Mouse (Mus musculus): Measurements from ENCODE around the gene Nt5c2. TPM values are rescaled to one million over a fixed set of nuclear protein-coding genes. Genes with fewer than 3 reads are reported as not detected.
"Not testable (repeated sequence)": the region's sequence is repeated elsewhere in the genome, so short reads cannot be mapped to it uniquely, and the experiment has no call there.

The Nt5c2 gene
- polyA plus RNA-seq, 1 experiment from 2014 or later, result 61.0 TPM

DNA sequence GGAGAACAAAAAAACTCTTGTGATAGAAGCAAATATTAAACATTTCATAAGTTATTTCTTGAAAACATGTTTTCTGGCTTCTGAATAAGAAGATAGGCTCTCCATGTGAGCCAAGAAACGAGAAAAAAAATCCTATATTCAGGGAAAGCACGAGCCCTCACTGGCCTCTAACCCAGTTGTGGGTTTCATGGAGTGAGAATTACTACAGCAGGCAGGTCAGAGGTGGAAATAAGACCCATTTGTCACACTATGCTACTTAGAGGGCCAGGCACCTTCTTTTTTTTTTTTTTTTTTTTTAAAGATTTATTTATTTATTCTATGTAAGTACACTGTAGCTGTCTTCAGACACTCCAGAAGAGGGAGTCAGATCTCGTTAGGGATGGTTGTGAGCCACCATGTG lies 14.6 kb downstream of the Nt5c2 start:
- H3K27me3 ChIP-seq; H3K9me3 ChIP-seq (replicated peaks); H3K36me3 ChIP-seq; H3K4me2 ChIP-seq; H3K9ac ChIP-seq; H3K4me3 ChIP-seq (replicated peaks); ATAC-seq (ENCODE audit: low read depth); DNase-seq: not testable (repeated sequence)
- 74% methylated on average over 2 of the region's 3 CpGs for WGBS (ENCODE audit: insufficient replicate concordance)
- peaks cover 18% of the 10 kb centered on the region for H3K4me1 ChIP-seq (replicated peaks)
- H3K27ac ChIP-seq, result 0 out of 2 replicates have a peak overlapping the region, but pooled peaks have one; percentile 81

DNA sequence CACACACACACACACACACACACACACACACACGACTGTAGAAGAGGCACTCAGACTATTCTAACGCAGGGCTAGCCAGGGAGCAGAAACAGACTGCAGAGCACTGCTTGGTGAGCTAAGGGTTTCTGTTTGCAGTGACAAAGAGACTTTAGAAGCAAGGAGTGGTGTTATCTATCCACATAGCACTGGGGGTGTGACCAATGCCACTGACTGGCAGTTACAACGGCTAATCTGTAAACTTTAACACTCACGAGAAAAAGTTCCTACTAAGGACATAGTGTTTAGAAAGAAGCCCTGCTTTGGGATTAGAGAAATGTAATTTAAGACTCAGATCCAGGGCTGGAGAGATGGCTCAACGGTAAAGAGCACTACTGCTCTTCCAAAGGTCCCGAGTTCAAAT lies 15.2 kb downstream of the Nt5c2 start:
- Histone ChIP-seq H3K9me3 (replicated peaks) (no peaks in the 10 kb centered on the region), H3K4me1 (replicated peaks) (peaks cover 18% of the 10 kb centered on the region), H3K9ac (no peak overlapping the region), H3K27ac (peak overlapping the region; percentile 81), H3K36me3 (no peaks in the 10 kb centered on the region), H3K27me3 (no peaks in the 10 kb centered on the region), H3K4me2 (peak overlapping the region; percentile 43), H3K4me3 (replicated peaks) (no peak overlapping the region)
- ATAC-seq (ENCODE audit: low read depth), result peak; percentile 94
- 26% methylated on average over 6 of the region's 6 CpGs for WGBS (ENCODE audit: insufficient replicate concordance)
- DNase-seq, result peak; percentile 53

DNA sequence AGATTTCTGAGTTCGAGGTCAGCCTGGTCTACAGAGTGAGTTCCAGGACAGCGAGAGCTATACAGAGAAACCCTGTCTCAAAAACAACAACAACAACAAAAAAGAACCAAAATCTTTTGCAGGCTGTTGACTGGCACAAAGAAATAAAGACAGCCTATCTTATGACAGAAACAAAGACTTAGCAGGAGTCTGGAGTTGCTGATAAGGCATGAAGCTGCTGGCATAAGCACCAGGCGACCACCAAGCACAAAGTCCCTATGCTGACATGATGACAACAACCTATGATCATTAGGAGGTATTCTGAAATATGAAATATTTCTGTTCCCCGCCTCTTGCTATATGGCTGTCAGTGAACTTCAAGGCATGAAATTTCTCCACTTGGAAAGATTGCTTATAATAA lies 16.0 kb downstream of the Nt5c2 start:
- 34% methylated on average over 4 of the region's 4 CpGs for WGBS (ENCODE audit: insufficient replicate concordance)
- DNase-seq (no peak), ATAC-seq (ENCODE audit: low read depth) (peak; percentile 47)
- Histone ChIP-seq H3K4me3 (replicated peaks) (no peak overlapping the region), H3K9me3 (replicated peaks) (no peaks in the 10 kb centered on the region), H3K4me1 (replicated peaks) (peaks cover 18% of the 10 kb centered on the region), H3K4me2 (peak overlapping the region; percentile 43), H3K9ac (no peak overlapping the region), H3K36me3 (no peaks in the 10 kb centered on the region), H3K27ac (peak overlapping the region; percentile 81), H3K27me3 (no peaks in the 10 kb centered on the region)

DNA sequence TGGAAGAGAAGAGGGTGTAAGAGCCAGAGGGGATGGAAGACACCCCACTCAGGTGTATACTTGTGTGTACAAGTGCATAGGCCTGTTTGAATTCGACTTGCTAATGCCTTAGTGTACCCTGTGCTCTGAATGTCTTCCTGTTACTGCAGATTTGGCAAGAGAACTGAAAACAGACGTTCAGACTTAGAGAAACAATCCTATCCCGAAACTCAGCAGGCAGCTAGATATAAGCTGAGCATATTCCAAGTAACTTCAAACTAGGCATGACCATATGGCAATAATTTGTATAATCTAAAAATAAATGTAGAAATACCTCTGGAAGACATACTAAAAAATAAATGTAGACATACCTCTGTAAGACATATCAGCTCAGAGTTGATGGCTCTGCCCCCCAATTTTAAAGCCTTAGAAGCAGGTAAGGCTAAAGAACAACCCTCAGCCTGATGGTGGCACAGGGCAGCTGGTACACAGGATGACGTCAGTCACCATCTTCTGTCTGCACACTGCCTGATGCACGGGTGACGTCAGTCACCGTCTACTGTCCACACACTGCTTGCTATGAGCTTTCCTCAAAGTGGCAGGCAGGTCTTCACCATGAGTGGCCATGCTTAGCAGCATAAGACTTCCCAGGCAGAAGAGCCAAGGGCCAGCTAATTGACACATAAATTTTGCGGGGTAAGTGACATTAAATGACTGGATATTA lies 16.6 kb downstream of the Nt5c2 start:
- ATAC-seq (ENCODE audit: low read depth), result no peak

DNA sequence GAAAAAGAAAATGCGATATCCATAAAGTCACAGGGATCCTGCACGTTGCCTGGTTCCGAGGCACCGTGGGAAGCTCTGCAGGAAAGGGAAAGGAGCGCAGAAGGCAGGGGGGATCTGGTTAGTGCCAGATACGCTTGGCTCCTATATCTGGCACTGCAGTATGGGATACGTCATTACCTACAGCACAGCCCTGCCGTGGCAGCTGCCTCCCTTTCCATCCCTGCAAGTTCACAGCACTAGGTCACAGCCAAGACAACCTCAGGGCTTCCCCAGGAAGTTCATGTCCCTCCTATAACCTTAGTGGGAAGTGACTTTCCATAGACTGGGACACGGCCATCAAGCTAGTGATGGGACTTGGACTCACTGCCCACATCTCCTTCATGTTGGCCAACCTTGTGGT lies 18.9 kb downstream of the Nt5c2 start:
- no peaks in the 10 kb centered on the region for H3K9me3 ChIP-seq (replicated peaks)
- 71% methylated on average over 9 of the region's 9 CpGs for WGBS (ENCODE audit: insufficient replicate concordance)
- ATAC-seq (ENCODE audit: low read depth), result no peak

More for the DNA sequence above, 16.6 kb downstream of the Nt5c2 start:
- Histone ChIP-seq H3K27ac (peak overlapping the region; percentile 81), H3K9me3 (replicated peaks) (no peaks in the 10 kb centered on the region), H3K36me3 (no peaks in the 10 kb centered on the region), H3K9ac (no peak overlapping the region), H3K4me3 (replicated peaks) (no peak overlapping the region), H3K4me2 (peak overlapping the region; percentile 43), H3K4me1 (replicated peaks) (peaks cover 18% of the 10 kb centered on the region), H3K27me3 (no peaks in the 10 kb centered on the region)
- no peak for DNase-seq
- WGBS (ENCODE audit: insufficient replicate concordance), result 56% methylated on average over 8 of the region's 8 CpGs

DNA sequence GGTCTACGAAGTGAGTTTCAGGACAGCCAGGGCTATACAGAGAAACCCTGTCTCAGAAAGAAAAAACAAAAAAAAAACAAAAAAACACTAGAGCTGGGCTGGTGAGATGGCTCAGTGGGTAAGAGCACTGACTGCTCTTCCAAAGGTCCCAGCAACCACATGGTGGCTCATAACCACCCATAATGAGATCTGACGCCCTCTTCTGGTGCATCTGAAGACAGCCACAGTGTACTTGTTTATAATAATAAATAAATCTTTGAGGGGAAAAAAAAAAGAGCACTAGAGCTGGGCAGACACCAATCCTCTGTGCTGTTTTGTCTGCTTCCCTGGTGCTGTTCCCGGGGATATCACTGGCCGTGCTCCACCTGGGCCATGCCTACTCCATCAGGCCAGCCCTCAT lies 22.6 kb downstream of the Nt5c2 start:
- not testable (repeated sequence) for ATAC-seq (ENCODE audit: low read depth); H3K27me3 ChIP-seq; H3K27ac ChIP-seq; H3K9ac ChIP-seq; H3K4me2 ChIP-seq; DNase-seq; H3K36me3 ChIP-seq; H3K9me3 ChIP-seq (replicated peaks); H3K4me3 ChIP-seq (replicated peaks)
- H3K4me1 ChIP-seq (replicated peaks), result peaks cover 34% of the 10 kb centered on the region
- 65% methylated on average over 4 of the region's 4 CpGs for WGBS (ENCODE audit: insufficient replicate concordance)

More for the DNA sequence above, 18.9 kb downstream of the Nt5c2 start:
- Histone ChIP-seq H3K4me3 (replicated peaks) (no peak overlapping the region), H3K36me3 (no peaks in the 10 kb centered on the region), H3K4me1 (replicated peaks) (peaks cover 18% of the 10 kb centered on the region), H3K4me2 (no peak overlapping the region), H3K9ac (no peak overlapping the region), H3K27ac (no peak overlapping the region), H3K27me3 (no peaks in the 10 kb centered on the region)
- no peak for DNase-seq

DNA sequence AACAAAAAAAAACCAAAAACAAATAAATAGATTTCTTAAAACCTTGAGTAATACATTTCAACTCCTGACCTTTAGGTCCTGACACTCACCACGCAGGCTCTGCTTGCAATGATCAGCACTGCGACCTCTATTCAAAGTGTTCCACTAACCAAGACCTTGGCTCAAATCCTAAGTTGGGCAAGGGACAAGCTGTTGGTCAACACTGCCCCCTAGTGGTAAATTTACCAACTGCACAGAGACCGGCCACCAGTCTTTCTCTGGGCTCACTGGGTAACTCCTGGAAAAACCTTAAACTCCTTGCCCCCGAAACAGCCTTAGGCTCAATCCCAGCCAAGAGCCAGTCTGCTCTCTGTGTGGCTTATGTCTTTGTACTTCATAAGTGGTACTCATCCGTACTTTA lies 23.8 kb downstream of the Nt5c2 start:
- no peak overlapping the region for H3K27ac ChIP-seq
- H3K9ac ChIP-seq, result no peak overlapping the region
- H3K4me2 ChIP-seq, result no peak overlapping the region
- 6% methylated on average over 5 of the region's 5 CpGs for WGBS (ENCODE audit: insufficient replicate concordance)
- H3K36me3 ChIP-seq, result no peaks in the 10 kb centered on the region
- ATAC-seq (ENCODE audit: low read depth) (no peak), DNase-seq (peak; percentile 78)
- H3K4me3 ChIP-seq (replicated peaks), result no peak overlapping the region
- H3K9me3 ChIP-seq (replicated peaks), result no peaks in the 10 kb centered on the region
- H3K4me1 ChIP-seq (replicated peaks), result peaks cover 45% of the 10 kb centered on the region
- no peaks in the 10 kb centered on the region for H3K27me3 ChIP-seq

DNA sequence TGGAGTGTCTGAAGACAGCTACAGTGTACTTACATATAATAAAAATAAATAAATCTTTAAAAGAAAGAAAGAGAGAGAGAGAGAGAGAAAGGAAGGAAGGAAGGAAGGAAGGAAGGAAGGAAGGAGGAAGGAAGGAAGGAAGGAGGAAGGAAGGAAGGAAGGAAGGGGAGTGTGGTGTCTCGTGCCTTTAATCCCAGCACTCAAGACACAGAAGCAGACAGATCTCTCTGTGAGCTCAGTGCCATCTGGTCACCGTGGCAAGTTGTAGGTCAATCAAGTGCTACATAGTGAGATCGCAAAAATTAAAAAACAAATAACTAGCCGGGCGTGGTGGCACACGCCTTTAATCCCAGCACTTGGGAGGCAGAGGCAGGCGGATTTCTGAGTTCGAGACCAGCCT lies 24.3 kb downstream of the Nt5c2 start:
- H3K4me2 ChIP-seq; H3K36me3 ChIP-seq; H3K27me3 ChIP-seq; H3K27ac ChIP-seq; H3K9me3 ChIP-seq (replicated peaks); DNase-seq; H3K4me3 ChIP-seq (replicated peaks); H3K9ac ChIP-seq; ATAC-seq (ENCODE audit: low read depth): not testable (repeated sequence)
- WGBS (ENCODE audit: insufficient replicate concordance), result 69% methylated on average over 8 of the region's 8 CpGs
- peaks cover 50% of the 10 kb centered on the region for H3K4me1 ChIP-seq (replicated peaks)

DNA sequence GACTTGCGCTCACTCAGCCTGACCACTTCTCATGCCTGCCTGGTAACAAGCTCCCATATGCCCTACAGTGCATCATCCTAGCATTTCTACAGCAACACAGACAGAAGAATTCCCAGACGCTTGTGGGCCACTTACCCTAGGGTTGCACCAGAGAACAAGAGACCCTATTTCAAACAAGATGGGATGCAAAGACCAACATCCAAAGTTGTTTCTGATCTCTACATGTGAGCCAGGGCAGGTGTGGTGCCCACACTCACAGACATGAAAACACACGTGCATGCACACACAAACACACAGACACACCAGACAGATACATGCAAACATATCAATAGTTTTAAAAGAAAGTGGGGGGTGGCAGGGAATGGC lies 24.8 kb downstream of the Nt5c2 start:
- Histone ChIP-seq H3K4me2 (peak overlapping the region; percentile 35), H3K27ac (peak overlapping the region; percentile 97), H3K27me3 (no peaks in the 10 kb centered on the region), H3K9ac (peak overlapping the region; percentile 37), H3K4me1 (replicated peaks) (peaks cover 55% of the 10 kb centered on the region), H3K4me3 (replicated peaks) (no peak overlapping the region), H3K36me3 (no peaks in the 10 kb centered on the region), H3K9me3 (replicated peaks) (no peaks in the 10 kb centered on the region)
- DNase-seq, result no peak
- WGBS (ENCODE audit: insufficient replicate concordance), result 79% methylated on average over 3 of the region's 3 CpGs
- no peak for ATAC-seq (ENCODE audit: low read depth)

DNA sequence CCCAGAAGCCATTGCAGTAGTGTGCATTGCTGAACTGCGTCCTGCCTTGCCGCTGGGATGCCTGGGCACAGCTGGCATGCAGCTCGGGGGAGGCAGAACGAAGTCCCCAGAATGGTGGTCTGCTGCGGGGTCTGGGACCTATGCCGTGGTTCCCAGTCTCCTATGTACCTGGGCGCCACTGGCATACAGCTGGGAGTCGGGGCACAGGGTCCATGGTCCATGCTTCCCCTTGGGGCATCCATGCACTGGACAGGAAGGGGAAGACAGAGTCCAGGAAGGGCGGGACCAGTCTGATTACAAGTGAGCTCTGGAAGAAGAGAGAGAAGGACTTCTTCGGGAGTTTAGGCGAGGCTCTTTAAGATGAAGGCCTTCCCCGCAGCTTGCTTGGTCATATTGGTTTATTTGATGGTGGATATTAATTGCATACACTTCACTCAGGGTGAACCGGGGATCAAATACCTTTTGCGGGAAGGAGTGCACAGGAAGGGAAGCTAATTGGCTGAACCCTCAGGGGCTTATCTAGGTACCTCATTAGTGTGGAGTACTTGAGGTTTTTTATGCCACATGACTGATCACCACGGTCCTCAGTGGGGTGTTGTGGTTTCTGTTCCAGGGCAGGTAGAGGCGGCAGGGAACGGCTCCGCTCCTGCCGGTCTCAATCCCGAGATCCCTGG lies 25.3 kb downstream of the Nt5c2 start:
- Histone ChIP-seq H3K27ac (peak overlapping the region; percentile 97), H3K4me2 (peak overlapping the region; percentile 35), H3K4me3 (replicated peaks) (no peak overlapping the region), H3K36me3 (no peaks in the 10 kb centered on the region), H3K4me1 (replicated peaks) (peaks cover 60% of the 10 kb centered on the region), H3K9me3 (replicated peaks) (no peaks in the 10 kb centered on the region), H3K9ac (peak overlapping the region; percentile 37), H3K27me3 (no peaks in the 10 kb centered on the region)
- ATAC-seq (ENCODE audit: low read depth), result no peak
- no peak for DNase-seq
- WGBS (ENCODE audit: insufficient replicate concordance), result 53% methylated on average over 20 of the region's 20 CpGs

DNA sequence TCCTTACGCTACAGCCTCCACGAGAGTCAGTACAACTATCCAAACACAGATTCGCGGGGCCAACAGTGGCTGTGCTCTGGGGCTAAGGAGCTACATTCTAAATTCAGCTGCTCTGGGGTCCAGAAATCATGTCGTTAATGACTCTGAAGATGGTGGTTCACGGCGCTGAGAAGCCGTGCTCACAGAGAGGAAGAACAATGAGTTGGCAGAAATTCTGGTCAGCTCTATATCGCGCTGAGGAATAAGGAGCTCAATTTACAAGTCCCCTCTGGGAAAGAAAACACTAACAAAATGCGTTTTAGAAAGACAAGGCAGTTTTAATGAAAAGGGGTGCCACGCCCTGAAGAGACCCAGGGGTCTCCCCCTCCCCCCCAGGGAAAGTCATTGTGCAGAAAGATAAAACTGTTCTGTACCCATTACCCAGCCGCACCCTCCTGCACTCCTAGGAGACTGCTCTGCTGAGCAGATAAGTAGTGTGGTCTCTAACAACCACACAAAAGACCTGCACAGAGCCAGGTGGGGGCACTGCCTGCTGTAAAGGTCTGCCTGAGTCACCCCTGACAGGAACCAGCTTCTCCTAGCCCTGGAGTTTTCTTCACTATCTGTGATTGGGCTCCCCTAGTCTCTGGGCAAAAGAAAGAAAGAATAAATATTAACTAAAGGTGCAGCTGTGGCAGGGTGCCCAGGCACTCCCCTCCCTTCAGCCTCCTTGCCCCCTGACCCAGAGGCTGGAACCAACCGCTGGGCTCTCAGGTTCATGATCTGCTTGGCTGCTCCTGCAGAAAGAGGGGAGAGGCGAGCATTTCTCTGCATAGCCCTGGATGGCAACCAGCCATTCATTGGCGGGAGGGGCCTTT lies 26.5 kb downstream of the Nt5c2 start:
- Histone ChIP-seq H3K9me3 (replicated peaks) (no peaks in the 10 kb centered on the region), H3K4me2 (peak overlapping the region; percentile 71), H3K9ac (peak overlapping the region; percentile 74), H3K27me3 (no peaks in the 10 kb centered on the region), H3K27ac (peak overlapping the region; percentile 97), H3K4me3 (replicated peaks) (peak overlapping the region; percentile 47), H3K36me3 (no peaks in the 10 kb centered on the region), H3K4me1 (replicated peaks) (peaks cover 70% of the 10 kb centered on the region)
- ATAC-seq (ENCODE audit: low read depth) (peak; percentile 91), DNase-seq (peak; percentile 82)
- 16% methylated on average over 16 of the region's 16 CpGs for WGBS (ENCODE audit: insufficient replicate concordance)

All from liver, embryonic 13.5 days (tissue).